Mouse (Mus musculus) liver, postnatal 0 days (tissue): Measurements from ENCODE around the gene Resf1.

Experiments
- CTCF ChIP-seq: sonication (generic); IDR thresholded peaks from 2 replicates; pipeline ENCODE4 v1.5.1; 2016; ENCODE audit warnings: antibody characterized with exemption, low read depth
- EP300 ChIP-seq: IDR thresholded peaks from 2 replicates; pipeline ENCODE4 v1.6.1; 2016; ENCODE audit warnings: antibody characterized with exemption, low read depth, mild to moderate bottlenecking

DNA sequence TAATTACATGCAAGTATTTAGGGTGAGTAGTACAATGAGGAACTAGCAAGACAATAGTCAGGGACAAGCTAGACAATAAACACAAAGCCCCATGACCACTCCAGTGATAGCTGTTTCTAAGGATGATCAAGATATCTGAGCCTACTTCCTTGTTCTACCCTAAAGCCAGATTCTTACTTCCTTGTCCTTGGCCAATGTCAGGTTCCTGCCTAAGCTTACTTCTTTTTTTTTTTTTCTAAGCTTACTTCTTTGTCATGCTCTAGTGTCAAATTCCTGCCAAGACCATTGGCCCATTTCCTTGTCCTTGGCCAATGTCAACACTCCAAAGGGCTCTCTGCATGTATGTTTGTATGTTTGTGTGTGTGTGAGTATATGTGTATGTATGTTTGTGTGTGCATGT lies 47.9 kb downstream of the Resf1 start:
- no peak for TF ChIP-seq CTCF
- no peak for TF ChIP-seq EP300
